Mouse (Mus musculus): ENCODE measurements around the gene Parg.
A peak's percentile ranks its signal among the peaks of the same experiment; 100 is the strongest.
"Not testable (repeated sequence)": the region's sequence is repeated elsewhere in the genome, so short reads cannot be mapped to it uniquely, and the experiment has no call there.

The Parg gene

DNA sequence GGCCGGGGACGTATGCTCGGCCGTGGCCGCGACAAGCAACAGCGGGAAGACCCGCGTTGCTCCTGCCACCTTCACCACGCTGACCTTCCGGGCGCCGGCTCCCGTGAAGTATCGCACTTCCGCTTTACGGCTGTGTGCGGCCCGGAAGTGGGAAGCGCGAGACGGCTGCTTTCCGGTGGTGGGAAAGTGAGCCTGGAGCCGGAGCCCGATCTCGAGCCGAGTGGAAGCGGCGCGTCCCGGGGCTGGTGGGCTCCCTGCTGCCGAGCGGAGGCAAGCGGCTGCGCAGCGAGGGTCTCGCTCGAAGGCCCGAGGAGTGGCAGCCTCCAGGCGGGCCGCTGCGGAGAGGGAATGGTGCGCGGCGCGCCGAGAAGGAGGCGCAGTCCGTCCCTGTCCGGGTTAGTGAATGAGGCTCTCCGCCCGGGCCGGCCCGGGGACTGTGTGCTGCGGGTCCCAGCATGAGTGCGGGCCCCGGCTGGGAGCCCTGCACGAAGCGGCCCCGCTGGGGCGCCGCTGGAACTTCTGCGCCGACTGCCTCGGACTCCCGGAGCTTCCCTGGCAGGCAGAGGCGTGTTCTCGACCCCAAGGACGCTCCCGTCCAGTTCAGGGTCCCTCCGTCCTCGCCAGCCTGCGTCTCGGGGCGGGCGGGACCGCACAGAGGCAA, at the start of gene Parg, which contains the start of gene Timm23:
Gene Parg, plus strand, starts transcription at position 159 of the 661 bp plus-strand sequence.
Gene Timm23, minus strand, starts transcription at position 108 of the 661 bp plus-strand sequence.
- peak; percentile 75 to 79 for DNase-seq

DNA sequence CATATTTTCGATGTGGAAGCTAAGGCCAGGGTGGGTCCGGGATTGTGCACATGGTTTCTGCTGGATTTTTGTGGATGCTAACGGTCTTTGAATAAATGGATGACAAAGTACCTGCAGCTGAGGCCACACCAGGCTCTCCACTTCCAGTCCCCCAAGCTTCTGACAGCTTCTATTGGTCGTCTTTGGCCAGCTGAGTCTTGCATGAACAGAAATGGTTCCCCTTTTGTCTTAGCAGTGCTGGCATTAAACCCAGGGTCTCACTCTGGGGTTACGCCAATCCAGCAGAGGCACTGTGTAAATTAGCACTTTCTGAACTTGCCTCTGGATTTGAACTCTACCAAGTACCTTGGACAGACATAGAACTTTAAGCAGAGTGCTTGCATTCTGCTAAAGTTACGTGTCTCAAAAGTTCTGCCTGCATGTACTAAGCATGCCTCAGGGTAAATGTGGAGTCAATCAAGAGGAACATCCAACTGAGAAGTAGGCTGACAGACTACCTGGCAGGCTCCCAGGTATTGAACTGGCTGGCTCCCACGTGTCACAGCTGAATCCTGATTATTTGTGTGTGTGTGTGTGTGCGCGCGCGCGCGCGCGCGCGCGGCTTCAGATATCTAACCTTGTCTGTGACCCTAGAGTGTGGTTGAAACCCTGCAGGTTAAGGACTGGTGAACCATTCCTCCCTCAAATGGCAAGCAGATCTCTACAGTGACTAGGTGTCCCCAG, 49.3 kb upstream of the Parg start:
- no peak for DNase-seq

DNA sequence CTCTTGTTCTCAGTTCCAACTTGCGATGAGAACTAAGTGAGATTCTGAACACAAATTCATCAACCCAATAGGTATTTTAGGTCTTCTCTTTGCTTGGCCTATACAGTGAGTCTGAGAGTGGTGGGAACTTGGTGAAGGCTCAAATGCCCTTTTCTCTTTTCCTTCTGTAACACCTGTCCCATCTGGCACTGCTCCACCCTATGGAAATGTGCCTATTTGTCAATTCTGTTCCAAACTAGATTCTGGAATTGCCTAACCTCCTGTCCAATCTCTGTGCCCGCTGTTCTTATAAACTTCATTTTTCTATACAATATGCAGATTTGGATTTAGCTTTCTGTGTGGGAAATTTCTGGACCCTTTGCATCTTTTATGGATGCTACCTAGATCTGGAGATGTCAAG, 48.6 kb upstream of the Parg start:
- no peak for DNase-seq

DNA sequence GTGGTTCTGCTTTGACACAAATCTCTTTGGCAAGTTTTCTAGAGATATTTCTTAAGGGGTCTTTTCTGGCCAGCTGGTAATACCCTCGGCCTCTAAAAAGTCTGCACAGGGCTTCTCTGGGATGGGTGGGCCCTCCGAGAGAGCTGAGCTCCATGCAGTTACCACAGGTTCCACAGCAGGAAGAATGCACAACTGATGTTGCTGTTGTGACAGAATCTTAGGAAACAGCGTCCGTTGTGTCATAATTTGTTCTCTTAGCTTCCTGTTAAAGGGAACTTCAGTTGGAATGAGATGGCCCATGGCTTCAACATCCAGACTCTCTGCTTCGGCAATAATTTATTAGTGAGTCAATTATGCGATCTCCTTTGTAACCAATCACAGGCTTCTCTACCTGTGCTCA, 47.0 kb upstream of the Parg start:
- no peak for DNase-seq

DNA sequence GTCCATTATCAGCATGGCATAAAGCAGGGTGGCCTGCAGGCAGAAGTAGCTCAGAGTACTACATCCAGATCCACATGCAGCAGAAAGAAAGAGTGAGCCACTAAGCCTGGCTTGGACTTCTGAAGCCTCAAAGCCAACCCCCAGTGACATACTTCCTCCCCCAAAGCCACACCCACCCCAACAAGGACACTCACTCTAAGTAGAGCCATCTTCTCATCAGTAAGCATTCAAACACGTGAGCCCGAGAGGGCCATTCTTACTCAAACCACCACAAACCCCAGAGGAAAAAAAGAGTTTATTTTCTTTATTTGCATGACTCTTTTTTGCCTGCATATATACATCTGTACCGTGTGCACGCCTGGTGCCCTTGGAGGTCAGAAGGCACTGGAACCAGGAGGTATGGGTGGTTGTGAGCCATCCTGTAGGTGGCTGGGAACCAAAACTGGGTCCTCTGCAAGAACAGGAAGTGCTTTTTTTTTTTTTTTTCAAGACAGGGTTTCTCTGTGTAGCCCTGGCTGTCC, 42.5 kb upstream of the Parg start:
- DNase-seq, result peak in 1 of 2 experiments; percentile 25

DNA sequence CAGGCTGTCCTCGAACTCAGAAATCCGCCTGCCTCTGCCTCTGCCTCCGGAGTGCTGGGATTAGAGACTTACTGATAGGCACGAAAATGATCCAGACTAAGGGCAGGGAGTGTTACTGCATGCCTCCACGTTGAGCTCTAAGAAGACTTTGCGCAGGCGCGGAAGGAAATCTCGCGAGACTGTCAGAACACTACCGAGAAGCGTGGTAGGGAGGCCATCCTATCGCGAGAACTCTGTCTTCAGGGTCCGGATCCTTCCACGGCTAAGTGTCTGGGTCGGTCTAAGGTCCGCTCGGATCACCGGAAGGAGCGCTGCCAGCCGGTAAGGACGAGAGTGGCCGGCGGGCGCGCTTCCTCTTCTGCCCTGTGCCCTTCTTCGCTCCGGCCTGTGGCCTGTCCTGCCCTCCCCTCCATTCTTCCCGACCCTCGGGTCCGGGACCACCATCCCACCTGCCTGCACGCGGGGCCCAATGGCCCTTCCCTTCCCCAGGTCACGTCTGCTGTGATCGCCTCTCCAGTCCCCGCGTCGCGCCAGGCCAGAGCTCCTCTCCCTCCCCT, 42.0 kb upstream of the Parg start, which contains the start of gene Ncoa4:
Gene Ncoa4, plus strand, starts transcription at position 176 of the 557 bp plus-strand sequence.
- peak; percentile 95 to 96 for DNase-seq

DNA sequence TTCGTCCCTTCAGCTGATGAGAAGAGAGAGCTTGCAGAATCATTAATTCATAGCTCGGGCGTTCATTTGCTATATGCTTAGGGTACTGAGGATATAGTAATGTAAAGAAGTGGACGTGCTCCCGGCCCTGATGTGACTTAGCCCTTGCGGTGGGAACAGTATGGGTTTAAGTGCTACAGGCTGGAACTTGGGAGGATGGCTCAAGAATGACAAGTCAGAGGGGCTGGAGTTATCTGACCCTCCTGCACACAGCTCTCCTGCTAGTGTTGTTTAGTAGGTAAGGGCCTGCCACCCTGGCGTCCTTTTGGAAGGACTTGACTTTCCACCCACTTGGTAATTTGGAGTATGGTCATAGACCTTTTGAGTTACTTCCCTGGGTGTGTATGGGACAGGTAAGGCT, 41.2 kb upstream of the Parg start:
- DNase-seq, result no peak

DNA sequence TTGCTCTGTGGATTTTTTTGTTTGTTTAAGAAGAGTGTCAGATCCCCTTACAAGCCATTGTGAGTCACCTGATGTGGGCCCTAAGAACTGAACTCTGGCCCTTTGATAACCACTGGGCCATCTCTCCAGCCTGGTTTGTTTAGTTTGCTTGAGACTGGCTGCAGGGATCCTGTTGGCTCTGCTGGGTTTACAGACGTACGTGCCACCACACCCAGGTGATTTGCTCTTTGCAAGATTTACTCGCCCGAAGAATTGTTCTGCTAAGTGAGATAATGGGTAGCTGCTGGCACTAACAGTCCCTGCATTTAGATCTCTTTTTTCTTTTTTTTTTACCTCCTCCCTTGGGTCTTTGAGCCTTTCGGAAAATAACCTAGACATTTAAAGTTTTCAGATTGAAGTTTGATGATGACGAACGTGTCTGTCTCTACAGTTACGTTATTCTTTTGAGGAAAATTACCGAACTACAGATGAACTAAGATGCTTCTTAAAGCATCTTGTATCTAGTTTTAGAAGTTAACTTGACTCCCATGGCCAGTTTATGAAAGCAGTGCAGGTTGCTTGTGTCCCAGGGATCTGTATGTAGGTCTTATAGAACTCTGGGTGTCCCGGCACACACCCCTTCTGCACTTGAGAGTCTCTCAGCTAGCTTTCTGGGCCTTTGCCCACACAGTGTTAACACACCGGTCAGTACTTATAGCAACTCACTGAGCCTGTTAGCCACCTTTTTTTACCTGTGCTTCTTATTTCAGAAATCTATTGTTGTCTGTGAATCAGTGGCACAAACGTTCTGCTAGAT, 40.5 kb upstream of the Parg start:
- DNase-seq, result no peak

DNA sequence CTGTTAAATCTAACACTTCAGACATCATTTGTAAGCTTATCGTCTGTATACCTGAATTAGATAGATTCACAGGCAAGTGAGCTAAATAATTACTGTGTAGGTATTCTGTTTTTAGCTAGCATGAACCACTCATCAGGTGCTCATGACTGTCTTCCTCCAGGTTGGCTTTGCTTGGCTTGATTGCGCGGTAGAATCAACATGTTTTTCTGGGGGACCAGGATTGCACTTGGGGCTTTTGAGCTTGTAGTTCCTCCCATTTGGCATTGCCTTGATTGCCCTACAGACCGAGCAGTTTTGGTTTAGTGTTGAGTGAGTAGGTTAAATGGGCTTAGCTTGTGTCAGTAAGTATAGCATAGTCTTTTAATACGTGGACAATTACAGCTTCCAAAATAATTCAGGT, 39.5 kb upstream of the Parg start:
- DNase-seq, result no peak

DNA sequence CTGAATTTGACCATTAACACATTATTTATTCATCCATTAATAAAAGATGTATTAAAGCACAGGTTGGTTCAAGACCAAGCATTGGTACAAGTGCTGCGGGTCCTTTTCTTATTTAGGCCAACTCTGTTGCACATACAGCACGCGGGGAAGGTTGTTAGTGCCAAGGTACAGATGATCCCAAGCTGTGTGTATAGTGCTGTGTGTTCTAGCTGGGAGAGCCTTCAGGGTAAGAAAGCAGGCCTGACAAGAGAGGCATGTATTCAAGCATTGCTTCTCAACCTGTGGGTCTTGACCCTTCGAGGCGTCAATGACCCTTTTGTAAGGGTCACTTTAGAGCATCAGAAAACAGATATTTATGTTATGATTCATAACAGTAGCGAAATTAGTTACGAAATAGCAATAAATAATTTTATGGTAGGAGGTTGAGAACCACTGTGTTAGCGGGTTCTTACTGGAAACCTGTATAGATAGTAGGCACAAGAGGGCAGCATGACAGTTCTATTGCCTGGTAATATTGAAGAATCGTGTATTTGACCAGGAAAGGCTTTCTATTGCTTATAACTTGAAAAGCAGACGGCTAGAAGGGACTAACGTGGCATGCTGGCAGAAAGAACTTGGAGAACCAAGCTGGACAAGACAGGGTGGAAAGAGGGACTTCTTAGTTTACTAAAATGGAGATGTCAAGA, 38.4 kb upstream of the Parg start:
- no peak for DNase-seq

DNA sequence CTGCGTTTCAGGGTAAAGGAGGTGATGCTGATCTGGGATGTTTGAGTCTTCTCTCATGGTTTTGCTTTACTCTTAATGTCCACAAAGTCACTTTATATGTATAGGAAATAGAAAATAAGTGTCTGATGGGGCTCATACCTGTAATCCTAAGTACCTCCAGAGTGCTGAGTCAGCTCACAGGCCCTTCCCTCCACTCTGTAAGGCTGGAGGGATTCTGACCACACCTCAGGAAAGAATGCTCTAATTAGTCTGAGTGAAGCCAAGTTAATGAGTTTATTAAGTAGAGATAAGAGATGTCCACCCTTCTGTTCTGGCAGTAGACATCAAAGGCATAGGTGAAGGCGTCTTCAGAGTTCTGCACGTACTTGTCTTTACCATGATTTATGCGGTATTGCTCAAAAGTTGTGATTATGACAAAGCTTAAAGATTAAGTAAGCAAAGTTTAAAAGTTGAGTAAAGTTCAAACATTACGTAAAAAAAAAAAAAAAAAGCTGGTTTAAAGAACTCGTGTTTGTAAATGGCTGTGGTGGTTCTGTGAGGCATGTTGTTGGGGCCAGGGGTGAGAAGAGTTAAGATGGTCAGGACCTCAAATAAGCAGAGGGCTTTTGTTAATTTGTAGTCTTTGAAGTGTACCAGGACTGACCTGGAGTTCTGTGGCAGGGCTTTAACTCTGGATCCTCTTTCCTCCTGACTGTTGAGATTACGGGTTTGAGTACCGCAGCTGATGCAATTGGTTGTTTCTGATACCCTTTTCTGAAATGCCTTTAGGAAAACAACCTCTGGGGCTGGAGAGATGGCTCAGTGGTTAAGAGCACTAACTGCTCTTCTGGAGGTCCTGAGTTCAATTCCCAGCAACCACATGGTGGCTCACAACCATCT, 37.3 kb upstream of the Parg start:
- DNase-seq, result no peak

DNA sequence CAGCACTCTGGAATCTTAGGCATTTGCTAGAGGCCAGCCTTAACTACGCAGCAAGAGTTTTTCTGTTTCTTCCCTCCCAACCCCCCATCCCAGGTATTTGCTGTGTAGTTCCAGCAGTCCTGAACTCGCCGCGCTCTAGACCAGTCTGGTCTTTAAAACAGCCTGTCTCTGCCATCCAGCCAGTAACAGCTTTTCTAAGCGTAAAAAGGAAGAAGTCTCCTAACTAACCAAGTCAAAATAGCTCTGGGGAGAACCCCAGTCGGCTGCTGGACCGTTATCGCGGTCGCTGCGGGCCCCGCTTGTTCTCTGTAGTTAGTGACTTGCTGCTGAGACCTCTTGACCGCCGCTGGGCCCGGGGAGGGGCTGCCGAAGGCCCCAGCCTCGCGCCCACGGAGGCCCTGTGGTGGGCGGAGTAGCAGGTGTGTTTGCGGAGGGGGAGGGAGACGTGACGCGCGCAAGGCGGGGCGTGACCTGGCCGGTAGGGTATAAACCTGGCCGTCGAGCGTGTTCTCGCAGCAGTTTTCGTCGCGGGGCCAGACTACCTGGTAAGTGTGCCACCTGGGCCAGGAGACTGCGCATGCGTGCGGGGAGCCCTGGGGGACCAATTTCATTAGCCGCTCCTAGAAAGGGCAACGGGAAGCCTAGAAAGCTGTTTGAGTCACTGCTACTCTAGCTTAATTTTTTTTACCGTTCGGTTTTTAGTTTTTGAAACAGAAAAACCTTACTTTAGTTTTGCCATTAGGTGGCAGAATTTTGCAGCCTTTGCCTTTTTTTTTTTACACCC, 36.3 kb upstream of the Parg start:
- peak; percentile 72 to 81 for DNase-seq

DNA sequence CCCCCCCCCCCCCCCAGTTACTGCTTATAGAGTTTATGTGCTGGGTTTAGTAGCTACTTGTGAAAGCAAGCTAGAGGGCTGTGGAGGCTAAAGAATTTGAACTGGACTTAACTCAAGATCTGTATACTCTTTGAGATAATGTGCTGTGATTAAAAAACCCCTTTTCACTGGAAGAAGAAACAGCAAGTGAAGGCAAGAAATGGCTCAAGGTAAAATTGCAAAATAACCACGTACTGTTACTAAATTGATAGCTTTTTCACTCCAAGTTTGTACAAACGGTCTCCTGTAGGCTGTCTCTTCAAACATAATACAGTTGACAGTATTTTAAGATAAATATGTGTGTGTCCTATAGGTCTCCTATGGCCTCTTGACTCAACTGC, 35.7 kb upstream of the Parg start:
- DNase-seq, result no peak

DNA sequence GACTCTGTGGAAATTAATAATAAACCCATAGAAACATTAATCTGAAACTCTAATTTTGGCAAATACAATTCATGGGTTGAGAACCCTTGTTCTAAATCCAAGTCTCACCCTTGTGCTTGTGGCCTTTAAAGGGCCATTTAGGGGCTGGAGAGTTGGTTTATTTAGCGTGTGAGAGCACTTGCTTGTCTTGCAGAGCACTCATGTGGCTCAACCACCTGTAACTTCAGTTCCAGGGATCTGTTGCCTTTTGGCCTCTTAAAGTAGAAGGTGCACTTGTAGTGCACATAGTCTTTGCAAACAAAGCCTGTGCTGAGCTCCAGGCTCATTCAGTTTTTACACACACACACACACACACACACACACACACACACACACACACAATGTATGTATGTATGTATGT, 34.9 kb upstream of the Parg start:
- DNase-seq, result no peak

DNA sequence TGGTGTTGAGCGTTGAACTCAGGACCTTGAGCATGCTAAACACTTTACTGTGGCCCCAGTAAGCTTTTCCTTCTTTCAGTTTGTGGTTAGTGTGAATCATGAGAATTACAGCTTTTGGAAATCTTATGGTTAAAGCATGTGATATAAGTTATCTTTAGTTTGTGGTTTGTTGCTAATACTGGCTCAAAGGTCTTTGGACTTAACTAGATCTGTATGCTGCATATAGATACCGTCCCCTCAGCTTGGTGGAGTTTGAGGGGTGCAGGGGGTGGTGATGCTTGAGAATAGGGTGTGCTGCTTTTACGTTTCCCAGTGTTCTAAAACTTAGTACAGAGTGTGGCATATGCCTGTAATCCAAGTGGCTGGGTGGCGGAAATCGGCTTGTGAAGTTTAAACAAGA, 34.4 kb upstream of the Parg start:
- no peak for DNase-seq

DNA sequence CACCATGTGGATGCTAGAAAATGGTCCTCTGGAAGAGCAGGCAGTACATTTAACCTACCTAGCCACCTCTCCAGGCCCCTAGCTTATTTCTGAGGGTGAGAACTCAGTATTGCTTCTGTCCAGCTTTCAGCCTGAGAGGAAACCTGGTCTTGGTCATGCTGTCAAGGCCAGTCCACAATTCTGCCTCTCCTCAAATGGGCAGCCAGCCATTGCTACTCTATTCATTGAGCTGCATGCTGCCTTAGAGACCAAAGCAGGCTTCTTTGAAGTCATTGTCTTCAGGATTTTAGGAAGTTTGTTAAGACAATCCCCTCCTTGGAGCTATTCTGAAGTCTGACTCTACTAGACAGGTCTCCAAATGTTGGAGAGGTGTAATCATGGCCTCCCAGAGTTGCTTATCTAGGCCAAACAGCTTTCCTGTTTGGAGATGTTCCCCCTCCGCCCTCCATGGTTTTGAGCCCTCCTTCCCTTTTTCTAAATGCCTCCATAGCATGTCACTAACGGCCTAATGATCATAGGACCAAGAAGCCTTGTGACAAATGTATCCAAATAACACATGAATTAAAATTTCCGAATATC, 33.0 kb upstream of the Parg start:
- DNase-seq, result no peak

DNA sequence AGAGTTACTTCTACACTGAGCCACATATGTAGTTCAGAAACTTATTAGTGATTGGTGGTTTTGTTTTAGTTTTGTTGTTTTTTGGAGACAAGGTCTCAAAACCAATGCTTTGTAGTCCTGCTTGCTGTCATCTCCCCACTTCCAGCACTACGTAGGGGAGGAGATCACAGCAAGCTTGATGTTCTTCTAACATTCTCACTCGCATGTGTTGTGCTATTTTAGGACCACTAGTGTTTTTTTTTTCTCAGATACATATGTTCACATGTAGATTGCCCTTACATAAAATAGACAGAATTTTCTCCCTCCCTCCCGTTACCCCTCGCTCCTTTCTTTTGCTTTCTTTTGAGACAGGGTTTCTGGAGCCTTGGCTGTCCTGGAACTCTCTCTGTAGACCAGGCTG, 31.6 kb upstream of the Parg start:
- DNase-seq, result no peak

DNA sequence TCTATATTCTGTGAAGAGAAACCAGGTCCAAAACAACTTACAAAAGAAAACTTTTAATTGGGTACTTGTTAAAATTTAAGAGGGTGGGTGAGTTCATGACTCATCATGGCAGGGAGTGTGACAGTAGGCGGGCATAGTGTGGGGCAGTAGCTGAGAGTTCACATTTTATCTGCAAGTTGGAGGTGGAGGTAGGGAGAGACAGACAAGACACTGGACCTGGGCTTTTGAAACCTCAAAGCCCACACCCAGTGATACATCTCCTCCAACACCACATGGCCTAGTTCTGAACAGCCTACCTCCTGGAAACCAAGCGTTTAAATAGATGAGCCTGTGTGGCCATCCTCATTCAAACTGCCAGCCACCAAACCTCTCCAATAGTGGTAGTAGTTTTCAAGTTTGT, 26.4 kb upstream of the Parg start:
- no peak for DNase-seq

DNA sequence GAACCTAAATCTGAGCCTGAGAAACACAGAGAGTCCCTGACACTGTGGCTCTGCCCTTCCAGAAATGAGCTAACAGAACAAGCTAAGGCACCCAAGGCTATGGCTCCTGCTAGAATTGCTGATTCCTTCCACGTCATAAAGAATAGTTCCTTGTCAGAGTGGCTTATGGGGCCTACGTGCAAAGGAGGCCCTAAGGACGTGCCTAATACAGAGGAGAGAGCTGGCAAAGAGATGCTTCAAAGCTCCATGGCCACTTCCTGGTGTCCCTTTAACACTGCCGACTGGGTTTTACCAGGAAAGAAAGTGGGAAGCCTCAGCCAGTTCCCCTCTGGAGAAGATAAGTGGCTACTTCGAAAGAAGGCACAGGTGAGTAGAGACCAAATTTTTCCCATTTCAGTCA, 25.2 kb upstream of the Parg start:
- not testable (repeated sequence) for DNase-seq

All from thymus, adult 18-20 months (tissue).